Mouse (Mus musculus): ENCODE measurements around the gene Mecom.
A peak's percentile ranks its signal among the peaks of the same experiment; 100 is the strongest.

Mecom gene

GRCm38 (mm10) chr3:29957365-29958236, 590.2 kb downstream of the Mecom start:
- DNase-seq (ENCODE audit: low read depth) = no peak

GRCm38 (mm10) chr3:29953269-29953668, 594.5 kb downstream of the Mecom start:
- peak; percentile 74 for DNase-seq (ENCODE audit: low read depth)

- DNase-seq (ENCODE audit: low read depth) = no peak
Observed at GRCm38 (mm10) chr3:29950853-29951252, 597.0 kb downstream of the Mecom start.

GRCm38 (mm10) chr3:29903596-29904308, 644.1 kb downstream of the Mecom start:
- peak; percentile 89 for DNase-seq (ENCODE audit: low read depth)

Data from NIH3T3 (cell line).